Mouse (Mus musculus) bone marrow macrophage, adult 2 months (primary cell): ENCODE measurements around the gene Erc2.

Experiments
- CTCF ChIP-seq: IDR thresholded peaks from 2 replicates; pipeline ENCODE4 v1.5.1; 2012; ENCODE audit warnings: low read depth, mild to moderate bottlenecking, low read length, moderate library complexity
- POLR2A ChIP-seq: IDR thresholded peaks from 2 replicates; pipeline ENCODE4 v1.6.1; 2012; ENCODE audit warnings: mild to moderate bottlenecking, low read depth, low read length, borderline replicate concordance

- no peak for TF ChIP-seq CTCF
- TF ChIP-seq POLR2A, result no peak
Observed at GRCm38 (mm10) chr14:28323727-28324126, 701.5 kb downstream of the Erc2 start.
